Mouse (Mus musculus) neural tube, postnatal 0 days (tissue): ENCODE results near the gene Gm20878. TPM values are rescaled to one million over a fixed set of nuclear protein-coding genes. Genes with fewer than 3 reads are reported as not detected.

Experiments
- polyA plus RNA-seq: library from polyadenylated mRNA; unstranded; fragments of >200 nt; fragmentation: Nextera tagmentation; extraction: Ambion mirVana; gene quantifications from 2 replicates; pipeline ENCODE4 v1.2.1, GENCODE M21; 2015

Gene Gm20878
- 7.9 and 8.3 TPM in 2 replicates for polyA plus RNA-seq

GRCm38 (mm10) chr4:41941272-41941671 lies at the start of gene Gm20878:
Gene Gm20878 (plus strand): TSS chr4:41941572.

DNA sequence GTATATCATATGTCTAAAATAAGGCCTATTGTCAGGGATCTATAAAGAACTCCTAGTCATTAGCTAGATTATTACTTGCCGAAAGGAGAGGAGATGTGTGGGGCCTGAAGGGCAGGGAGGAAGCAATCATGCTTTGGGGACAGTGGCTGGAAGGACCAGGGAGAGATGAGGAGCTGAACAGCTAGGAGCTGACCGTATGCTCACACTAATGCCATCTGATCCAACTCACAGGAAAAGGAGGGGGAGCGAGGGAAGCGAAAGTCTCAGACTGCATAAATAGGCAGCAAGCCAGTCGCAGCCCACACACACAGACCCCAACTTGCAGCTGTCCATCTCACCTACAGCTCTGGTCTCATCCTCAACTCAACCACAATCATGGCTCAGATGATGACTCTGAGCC lies 38.1 kb upstream of the Gm20878 start, which contains the start of gene Gm21541:
Gene Gm21541 (plus strand): TSS at position 301 of the 400 bp plus-strand sequence.

GRCm38 (mm10) chr4:41965758-41966157 lies 24.4 kb downstream of the Gm20878 start, which contains the start of gene Fam205a4:
Gene Fam205a4 (plus strand): TSS chr4:41966058.

Other genes with a start within 250 kb of the Gm20878 start
- gene Cntfr, start 244.5 kb upstream of the Gm20878 start, polyA plus RNA-seq = 20.0 and 21.0 TPM in 2 replicates
- 48.2 and 49.9 TPM in 2 replicates for gene Il11ra1, start 241.6 kb upstream of the Gm20878 start, polyA plus RNA-seq
- 56.4 and 57.5 TPM in 2 replicates for gene Rpp25l, start 228.0 kb upstream of the Gm20878 start, polyA plus RNA-seq
- gene Dctn3, start 218.4 kb upstream of the Gm20878 start, polyA plus RNA-seq = 315 and 319 TPM in 2 replicates
- gene Arid3c, start 210.4 kb upstream of the Gm20878 start, polyA plus RNA-seq = 0.95 and 0.98 TPM in 2 replicates
- gene Galt, start 186.3 kb upstream of the Gm20878 start, polyA plus RNA-seq = 58.6 and 61.9 TPM in 2 replicates
- gene Sigmar1, start 185.4 kb upstream of the Gm20878 start, polyA plus RNA-seq = 94.3 and 108 TPM in 2 replicates
- gene Ccl27a, start 167.3 kb upstream of the Gm20878 start, polyA plus RNA-seq = 269 and 276 TPM in 2 replicates
- not detected in 2 replicates for gene Gm21541, start 38.0 kb upstream of the Gm20878 start, polyA plus RNA-seq
- gene Fam205a4, start 24.5 kb downstream of the Gm20878 start, polyA plus RNA-seq = 1.3 and 1.6 TPM in 2 replicates
- 0.44 and 0.85 TPM in 2 replicates for gene Gm21093, start 93.2 kb downstream of the Gm20878 start, polyA plus RNA-seq
- not detected in 2 replicates for gene Gm3893, start 149.6 kb downstream of the Gm20878 start, polyA plus RNA-seq
- gene Gm13304, start 173.2 kb downstream of the Gm20878 start, polyA plus RNA-seq = not detected in 2 replicates
- gene Gm13306, start 211.9 kb downstream of the Gm20878 start, polyA plus RNA-seq = 4.6 and 5.1 TPM in 2 replicates
- not detected in 2 replicates for gene Gm13305, start 227.0 kb downstream of the Gm20878 start, polyA plus RNA-seq